Mouse (Mus musculus): Measurements from ENCODE around the gene St14. TPM values are rescaled to one million over a fixed set of nuclear protein-coding genes. Genes with fewer than 3 reads are reported as not detected.

The St14 gene
- total RNA-seq, 1 experiment: 44.3 TPM

GRCm38 (mm10) chr9:31119405-31119804, 12.2 kb downstream of the St14 start:
- no peaks in the 10 kb centered on the region for H3K9me3 ChIP-seq (ENCODE audit: control insufficient read depth, insufficient read depth, low read depth, low read length)
- H3K4me3 ChIP-seq (ENCODE audit: insufficient read depth in 1 of 2, low read depth in 1 of 2, low read length in 2 of 2, poor library complexity in 1 of 2, severe bottlenecking in 1 of 2): no peak overlapping the region; a peak in 1 of 4 replicates
- in situ Hi-C loops (cut with MboI; ENCODE audit: low sequenced_read_pairs in 2 of 2, unreplicated experiment in 2 of 2): no loop called here
- peaks cover under 1% of the 10 kb centered on the region; the same call in 1 of the 2 replicates for H3K36me3 ChIP-seq (ENCODE audit: control insufficient read depth, insufficient read depth, low read length, poor library complexity, severe bottlenecking)
- TF ChIP-seq CHD2 (IDR thresholded peaks at IDR 0.05; ENCODE audit: low read depth, low read length) (no peak), ZNF384 (IDR thresholded peaks at IDR 0.05; ENCODE audit: low read depth, low read length) (no peak), HCFC1 (IDR thresholded peaks at IDR 0.05; ENCODE audit: borderline replicate concordance, insufficient read depth, low read length) (no peak), MAFK (IDR thresholded peaks at IDR 0.05; ENCODE audit: insufficient read depth, low read depth, low read length) (no peak), ZC3H11A (IDR thresholded peaks at IDR 0.05; ENCODE audit: borderline replicate concordance, low read depth, low read length) (no peak)
- H3K4me1 ChIP-seq (ENCODE audit: control insufficient read depth in 2 of 2, insufficient read depth in 2 of 2, low read length in 2 of 2, poor library complexity in 1 of 2): peaks cover 8 to 33% of the 10 kb centered on the region in 2 experiments
- H3K9ac ChIP-seq (ENCODE audit: insufficient read depth, low read depth, low read length, poor library complexity, severe bottlenecking): peak overlapping the region; percentile 9; the same call in 1 of the 2 replicates
- DNase-seq (ENCODE audit: low read depth, low spot score): no peak
- H3K27ac ChIP-seq (ENCODE audit: insufficient read depth, low read depth, low read length, poor library complexity, severe bottlenecking): peak overlapping the region; percentile 48

DNA sequence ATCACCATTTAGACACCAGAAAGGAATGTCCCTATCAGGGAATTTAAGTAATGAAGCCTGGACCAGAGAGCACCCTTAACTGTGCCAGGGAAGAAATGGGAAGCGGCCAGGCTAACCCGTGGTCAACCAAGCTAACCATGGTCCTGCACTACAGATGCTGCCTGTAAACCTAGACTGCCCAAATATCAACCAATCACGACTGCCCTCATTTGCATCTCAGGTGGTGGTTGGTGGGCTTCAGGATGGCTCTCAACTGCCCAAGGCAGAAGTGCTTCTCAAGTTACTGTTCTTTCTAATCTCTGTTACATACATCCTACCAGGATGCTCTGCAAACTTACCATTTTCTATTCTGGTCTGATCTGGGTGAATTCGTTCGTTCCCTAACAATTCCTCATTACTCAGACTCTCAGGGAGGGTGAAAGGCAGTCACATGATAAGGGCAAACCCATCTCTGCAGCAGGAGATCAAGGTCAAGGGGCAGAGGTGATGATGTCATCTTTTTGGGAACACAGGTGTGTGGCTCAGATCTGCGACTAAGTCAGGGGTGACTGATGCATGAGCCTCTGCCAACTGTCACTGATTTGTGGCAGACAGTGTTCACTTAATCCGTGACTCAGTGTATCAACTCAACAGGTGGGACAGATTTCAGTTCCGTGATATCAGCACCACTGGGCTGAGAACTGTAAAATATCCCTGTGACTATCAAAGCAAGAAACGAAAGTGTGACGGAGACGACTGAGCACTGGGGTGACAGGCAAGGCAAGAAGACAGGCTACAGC, 12.9 kb downstream of the St14 start:
- no peak for DNase-seq (ENCODE audit: low read depth, low spot score)
- Histone ChIP-seq H3K27ac (ENCODE audit: insufficient read depth, low read depth, low read length, poor library complexity, severe bottlenecking) (peak overlapping the region; percentile 76), H3K9me3 (ENCODE audit: control insufficient read depth, insufficient read depth, low read depth, low read length) (no peaks in the 10 kb centered on the region), H3K36me3 (ENCODE audit: control insufficient read depth, insufficient read depth, low read length, poor library complexity, severe bottlenecking) (peaks cover 2% of the 10 kb centered on the region; the same call in 1 of the 2 replicates), H3K9ac (ENCODE audit: insufficient read depth, low read depth, low read length, poor library complexity, severe bottlenecking) (peak overlapping the region; percentile 9; the same call in 1 of the 2 replicates), H3K4me3 (ENCODE audit: insufficient read depth in 1 of 2, low read depth in 1 of 2, low read length in 2 of 2, poor library complexity in 1 of 2, severe bottlenecking in 1 of 2) (peak overlapping the region in 1 of 2 experiments; percentile 14; a peak in 1 of 4 replicates), H3K4me1 (ENCODE audit: control insufficient read depth in 2 of 2, insufficient read depth in 2 of 2, low read length in 2 of 2, poor library complexity in 1 of 2) (peaks cover 8 to 30% of the 10 kb centered on the region in 2 experiments)
- in situ Hi-C loops (cut with MboI; ENCODE audit: low sequenced_read_pairs in 2 of 2, unreplicated experiment in 2 of 2): no loop called here
- TF ChIP-seq HCFC1 (IDR thresholded peaks at IDR 0.05; ENCODE audit: borderline replicate concordance, insufficient read depth, low read length): no peak

DNA sequence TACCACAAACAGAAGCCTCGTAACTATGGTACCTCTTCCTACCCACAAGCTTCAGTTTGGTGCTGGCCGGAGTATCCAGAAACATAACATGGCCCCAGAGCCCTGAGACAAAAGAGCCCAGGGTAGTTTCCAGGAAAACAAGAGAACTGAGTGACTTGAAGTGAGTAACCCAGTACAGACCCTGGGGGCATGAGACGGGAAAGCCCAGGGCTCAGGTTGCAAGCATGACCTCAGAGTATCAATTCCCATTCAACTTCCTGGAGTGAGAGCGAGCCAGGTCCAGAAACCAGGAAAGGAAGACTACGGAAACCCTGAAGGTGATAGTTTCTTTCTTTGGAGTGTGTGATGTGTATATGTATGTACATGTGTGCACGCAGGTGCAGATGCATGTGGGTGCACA, 14.2 kb downstream of the St14 start:
- H3K27ac ChIP-seq (ENCODE audit: insufficient read depth, low read depth, low read length, poor library complexity, severe bottlenecking): peak overlapping the region; percentile 74; the same call in 1 of the 2 replicates
- in situ Hi-C loops (cut with MboI; ENCODE audit: low sequenced_read_pairs in 2 of 2, unreplicated experiment in 2 of 2): no loop called here
- peak; percentile 69 for DNase-seq (ENCODE audit: low read depth, low spot score)
- H3K9me3 ChIP-seq (ENCODE audit: control insufficient read depth, insufficient read depth, low read depth, low read length): no peaks in the 10 kb centered on the region
- no peak for TF ChIP-seq ZC3H11A (IDR thresholded peaks at IDR 0.05; ENCODE audit: borderline replicate concordance, low read depth, low read length)
- TF ChIP-seq ZNF384 (IDR thresholded peaks at IDR 0.05; ENCODE audit: low read depth, low read length): no peak
- TF ChIP-seq MAFK (IDR thresholded peaks at IDR 0.05; ENCODE audit: insufficient read depth, low read depth, low read length): no peak
- TF ChIP-seq CHD2 (IDR thresholded peaks at IDR 0.05; ENCODE audit: low read depth, low read length): no peak
- TF ChIP-seq HCFC1 (IDR thresholded peaks at IDR 0.05; ENCODE audit: borderline replicate concordance, insufficient read depth, low read length): no peak
- H3K36me3 ChIP-seq (ENCODE audit: control insufficient read depth, insufficient read depth, low read length, poor library complexity, severe bottlenecking): peaks cover 2% of the 10 kb centered on the region; the same call in 1 of the 2 replicates
- H3K4me1 ChIP-seq (ENCODE audit: control insufficient read depth in 2 of 2, insufficient read depth in 2 of 2, low read length in 2 of 2, poor library complexity in 1 of 2): peaks cover 8 to 28% of the 10 kb centered on the region in 2 experiments
- peak overlapping the region in 1 of 2 experiments; percentile 16; a peak in 2 of 4 replicates for H3K4me3 ChIP-seq (ENCODE audit: insufficient read depth in 1 of 2, low read depth in 1 of 2, low read length in 2 of 2, poor library complexity in 1 of 2, severe bottlenecking in 1 of 2)
- peak overlapping the region; percentile 16; the same call in 1 of the 2 replicates for H3K9ac ChIP-seq (ENCODE audit: insufficient read depth, low read depth, low read length, poor library complexity, severe bottlenecking)

DNA sequence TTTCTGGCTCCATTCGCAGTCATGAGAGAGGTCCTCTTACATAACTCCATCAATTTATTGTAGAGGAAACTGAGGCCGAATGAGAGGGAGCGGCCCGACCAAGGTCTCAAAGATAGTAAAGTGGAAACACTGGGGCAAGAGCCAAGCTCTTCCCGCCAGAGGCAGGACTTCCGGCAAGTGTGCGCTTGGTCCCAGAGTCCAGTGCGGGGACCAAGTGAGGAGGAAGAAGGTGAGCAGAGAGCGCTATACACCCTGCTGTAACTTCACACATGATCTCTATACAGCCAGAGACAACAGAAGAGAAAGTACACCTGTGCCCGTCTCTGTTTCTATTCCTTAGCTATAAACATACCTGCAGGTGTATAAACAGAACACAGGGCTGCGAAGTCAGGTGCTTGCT, 14.6 kb downstream of the St14 start:
- H3K9me3 ChIP-seq (ENCODE audit: control insufficient read depth, insufficient read depth, low read depth, low read length): no peaks in the 10 kb centered on the region
- TF ChIP-seq ZC3H11A (IDR thresholded peaks at IDR 0.05; ENCODE audit: borderline replicate concordance, low read depth, low read length) (no peak), CHD2 (IDR thresholded peaks at IDR 0.05; ENCODE audit: low read depth, low read length) (no peak), HCFC1 (IDR thresholded peaks at IDR 0.05; ENCODE audit: borderline replicate concordance, insufficient read depth, low read length) (no peak), MAFK (IDR thresholded peaks at IDR 0.05; ENCODE audit: insufficient read depth, low read depth, low read length) (no peak), ZNF384 (IDR thresholded peaks at IDR 0.05; ENCODE audit: low read depth, low read length) (no peak)
- peaks cover 8 to 28% of the 10 kb centered on the region in 2 experiments for H3K4me1 ChIP-seq (ENCODE audit: control insufficient read depth in 2 of 2, insufficient read depth in 2 of 2, low read length in 2 of 2, poor library complexity in 1 of 2)
- peak overlapping the region; percentile 74; the same call in 1 of the 2 replicates for H3K27ac ChIP-seq (ENCODE audit: insufficient read depth, low read depth, low read length, poor library complexity, severe bottlenecking)
- peaks cover 2% of the 10 kb centered on the region; the same call in 1 of the 2 replicates for H3K36me3 ChIP-seq (ENCODE audit: control insufficient read depth, insufficient read depth, low read length, poor library complexity, severe bottlenecking)
- peak overlapping the region; percentile 16 to 24; a peak in 2 of 4 replicates for H3K4me3 ChIP-seq (ENCODE audit: insufficient read depth in 1 of 2, low read depth in 1 of 2, low read length in 2 of 2, poor library complexity in 1 of 2, severe bottlenecking in 1 of 2)
- in situ Hi-C loops (cut with MboI; ENCODE audit: low sequenced_read_pairs in 2 of 2, unreplicated experiment in 2 of 2): no loop called here
- DNase-seq (ENCODE audit: low read depth, low spot score): no peak
- peak overlapping the region; percentile 16 for H3K9ac ChIP-seq (ENCODE audit: insufficient read depth, low read depth, low read length, poor library complexity, severe bottlenecking)
